Mouse (Mus musculus) stomach, embryonic 16.5 days (tissue): ENCODE results near the gene Cdv3. TPM values are rescaled to one million over a fixed set of nuclear protein-coding genes. Genes with fewer than 3 reads are reported as not detected.
"Not testable (repeated sequence)": the region's sequence is repeated elsewhere in the genome, so short reads cannot be mapped to it uniquely, and the experiment has no call there.

Experiments used
- ATAC-seq: fragments of 200-750 bp; cut with Nextera tagmentation; 2 replicates; pipeline ENCODE4 v1.8.0; 2017; ENCODE audit warnings: moderate number of reproducible peaks, moderate TSS enrichment; ENCODE audit not compliant: insufficient read depth, low FRiP score
- H3K27ac ChIP-seq: fragments of 300-500 bp; sonication (generic); 2 replicates; pipeline ENCODE4 v1.5.1; 2014; ENCODE audit warnings: low read length
- H3K27me3 ChIP-seq: fragments of 300-500 bp; sonication (generic); 2 replicates; pipeline ENCODE4 v1.6.1; 2014; ENCODE audit warnings: low read length, control low read depth, mixed read lengths; ENCODE audit not compliant: control insufficient read depth, insufficient read depth
- H3K36me3 ChIP-seq: fragments of 300-500 bp; sonication (generic); 2 replicates; pipeline ENCODE4 v1.6.1; 2014; ENCODE audit warnings: low read length; ENCODE audit not compliant: control insufficient read depth, insufficient read depth
- H3K4me1 ChIP-seq: fragments of 300-500 bp; sonication (generic); 2 replicates; pipeline ENCODE4 v1.6.1; 2014; ENCODE audit warnings: low read length, control low read depth, mixed read lengths; ENCODE audit not compliant: control insufficient read depth, insufficient read depth
- H3K4me2 ChIP-seq: fragments of 300-500 bp; sonication (generic); 2 replicates; pipeline ENCODE4 v1.6.1; 2014; ENCODE audit warnings: low read depth, low read length, mixed read lengths
- H3K4me3 ChIP-seq: fragments of 300-500 bp; sonication (generic); replicated peaks from 2 replicates; pipeline ENCODE4 v1.5.1; 2014; ENCODE audit warnings: mild to moderate bottlenecking, low read length
- H3K9ac ChIP-seq: fragments of 300-500 bp; sonication (generic); 2 replicates; pipeline ENCODE4 v1.6.1; 2014; ENCODE audit warnings: low read length
- H3K9me3 ChIP-seq: fragments of 300-500 bp; sonication (generic); replicated peaks from 2 replicates; pipeline ENCODE4 v1.6.1; 2016; ENCODE audit warnings: low read length, control low read depth; ENCODE audit not compliant: control insufficient read depth
- WGBS: fragments of 180-500 bp; shearing (Covaris S2); extraction: QIAGEN DNeasy Blood & Tissue Kit; methylation state at CpG from one replicate; pipeline ENCODE4 v1.1.7; 2014; 5-methylcytosine and 5-hydroxymethylcytosine counted together
- polyA plus RNA-seq: library from polyadenylated mRNA; unstranded; fragments of >200 nt; fragmentation: Nextera tagmentation; extraction: Ambion mirVana; gene quantifications from 2 replicates; pipeline ENCODE4 v1.2.1, GENCODE M21; 2015

Gene Cdv3
- polyA plus RNA-seq, 1 experiment from 2014 or later: 80.8 TPM

DNA sequence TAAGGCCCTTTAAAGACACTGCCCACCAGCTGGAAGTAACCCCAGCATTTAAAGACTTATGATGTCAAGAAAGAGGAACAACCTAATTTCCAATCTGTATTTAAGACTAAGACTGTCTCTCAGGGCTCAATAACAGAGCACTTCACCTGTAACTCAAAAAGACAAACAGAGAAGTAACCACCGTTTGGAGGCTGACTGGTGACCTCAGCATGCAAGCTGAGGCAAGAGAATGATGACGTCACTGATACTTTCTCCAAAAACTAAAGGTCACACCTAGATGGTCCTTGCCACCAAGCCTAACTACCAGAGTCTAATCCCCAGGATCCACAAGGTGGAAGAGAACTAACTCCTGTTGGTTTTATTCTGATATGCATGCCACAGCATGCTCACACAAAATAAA, 5.0 kb downstream of the Cdv3 start:
- H3K4me2 ChIP-seq: no peak overlapping the region
- 62% methylated on average over 2 of the region's 2 CpGs for WGBS
- peaks cover 13% of the 10 kb centered on the region for H3K4me1 ChIP-seq
- no peak overlapping the region for H3K4me3 ChIP-seq
- H3K9ac ChIP-seq: no peak overlapping the region
- peaks cover 5% of the 10 kb centered on the region; the same call in 1 of the 2 replicates for H3K36me3 ChIP-seq
- no peaks in the 10 kb centered on the region for H3K9me3 ChIP-seq
- no peak for ATAC-seq
- no peak overlapping the region for H3K27ac ChIP-seq
- H3K27me3 ChIP-seq: no peaks in the 10 kb centered on the region

DNA sequence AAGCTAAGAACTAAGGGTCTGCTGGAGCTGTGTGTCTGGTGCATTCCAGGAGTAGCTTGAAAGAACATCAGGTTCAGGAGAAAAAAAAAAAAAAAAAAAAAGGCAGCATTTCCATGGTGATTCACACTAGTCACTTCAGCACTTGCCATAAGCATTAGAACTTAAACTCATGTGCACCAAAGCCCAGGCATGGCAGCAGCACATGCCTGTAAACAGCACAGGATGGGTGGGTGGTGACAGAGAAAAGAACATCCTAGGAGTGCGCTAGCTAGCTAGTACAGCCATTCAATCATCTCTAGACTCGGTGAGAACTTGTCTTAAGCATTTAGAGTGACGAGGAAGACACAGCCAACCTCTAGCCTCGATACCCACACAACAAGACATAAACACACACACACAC, 7.1 kb downstream of the Cdv3 start:
- ATAC-seq: no peak
- Histone ChIP-seq H3K36me3 (peaks cover 5% of the 10 kb centered on the region; the same call in 1 of the 2 replicates), H3K4me1 (peaks cover 10% of the 10 kb centered on the region), H3K4me2 (no peak overlapping the region), H3K27ac (no peak overlapping the region), H3K4me3 (no peak overlapping the region), H3K9me3 (no peaks in the 10 kb centered on the region), H3K9ac (no peak overlapping the region), H3K27me3 (no peaks in the 10 kb centered on the region)
- 84% methylated on average over 4 of the region's 4 CpGs for WGBS

DNA sequence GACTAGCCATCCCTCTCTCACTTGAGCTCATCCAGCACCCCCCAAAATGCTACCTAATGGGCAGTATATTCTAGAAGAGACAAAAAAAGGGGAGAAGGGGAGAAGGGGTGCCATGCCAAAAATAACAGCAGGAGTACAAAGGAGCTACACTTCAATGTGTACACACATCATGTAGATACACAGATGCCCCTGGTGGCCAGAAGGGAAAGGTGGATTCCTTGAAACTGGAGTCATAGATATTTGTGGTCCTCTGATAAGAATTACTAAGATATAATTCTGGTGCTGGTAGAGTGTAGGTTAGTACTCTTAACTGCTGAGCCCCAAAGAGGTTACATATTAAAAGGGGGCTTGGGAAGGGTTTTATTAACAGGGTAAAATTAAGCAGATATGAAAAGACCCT, 7.7 kb downstream of the Cdv3 start:
- Histone ChIP-seq H3K9me3 (no peaks in the 10 kb centered on the region), H3K4me3 (no peak overlapping the region), H3K36me3 (peaks cover 5% of the 10 kb centered on the region; the same call in 1 of the 2 replicates), H3K27me3 (no peaks in the 10 kb centered on the region), H3K4me1 (peaks cover 3% of the 10 kb centered on the region; the same call in 1 of the 2 replicates), H3K27ac (no peak overlapping the region), H3K9ac (no peak overlapping the region), H3K4me2 (no peak overlapping the region)
- no peak for ATAC-seq

DNA sequence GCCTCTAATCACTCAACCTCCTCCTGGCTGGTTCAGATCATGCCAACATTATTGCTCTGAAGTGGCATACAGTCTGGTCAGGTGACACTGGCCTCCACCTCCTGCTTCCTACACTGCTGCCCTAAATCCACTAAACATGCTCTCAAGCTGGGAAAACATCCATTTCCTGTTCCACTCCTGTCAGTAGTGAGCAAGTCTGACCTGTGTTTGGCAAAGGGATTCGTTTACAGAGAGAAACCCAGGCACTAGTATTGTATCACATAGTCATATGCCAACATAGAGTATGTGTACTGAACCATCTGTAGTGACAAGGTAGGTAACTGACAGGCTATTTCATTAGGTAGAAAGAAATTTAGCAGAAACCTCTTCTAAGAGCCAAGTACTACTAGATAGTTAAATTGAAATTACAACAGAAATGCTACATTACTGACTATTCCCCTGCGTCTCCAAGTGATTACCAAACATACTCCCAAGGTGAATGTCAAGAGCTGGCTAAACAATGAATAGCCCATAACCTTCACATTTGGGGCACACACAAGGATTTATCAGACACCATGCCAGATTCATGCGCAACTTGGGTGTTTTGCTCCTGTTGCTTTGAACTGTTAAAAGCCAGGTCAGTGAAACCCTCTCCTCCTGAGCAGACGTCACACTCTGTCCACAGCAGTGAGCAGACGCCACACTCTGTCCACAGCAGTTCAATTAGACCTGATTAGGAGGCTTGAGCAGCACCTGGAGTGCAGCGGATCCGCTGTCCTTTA, 12.0 kb downstream of the Cdv3 start:
- H3K4me2 ChIP-seq, H3K9ac ChIP-seq, H3K27me3 ChIP-seq, H3K4me1 ChIP-seq, H3K9me3 ChIP-seq, H3K4me3 ChIP-seq, H3K27ac ChIP-seq, H3K36me3 ChIP-seq, ATAC-seq: not testable (repeated sequence)
- whole genome bisulfite sequencing: 85% methylated on average over 7 of the region's 7 CpGs

DNA sequence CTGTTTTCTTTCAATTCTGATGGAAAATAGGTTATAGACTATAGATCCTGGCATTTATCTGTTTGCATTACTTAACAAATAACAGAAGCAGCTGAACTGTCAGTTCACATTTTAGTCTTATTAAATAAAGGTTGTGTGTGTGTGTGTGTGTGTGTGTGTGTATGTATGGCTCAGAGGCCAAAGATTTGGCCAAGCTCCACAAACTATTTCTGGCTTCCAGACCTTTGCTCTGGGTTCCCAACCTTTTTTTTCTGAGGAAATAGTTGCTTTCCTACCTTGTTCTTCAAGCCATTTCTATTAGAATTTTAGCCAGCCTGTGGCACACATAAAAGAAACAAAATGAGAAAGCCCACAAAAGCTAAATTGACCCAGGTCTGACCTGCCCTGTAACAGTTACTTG, 16.8 kb downstream of the Cdv3 start:
- H3K4me3 ChIP-seq: no peak overlapping the region
- no peaks in the 10 kb centered on the region for H3K9me3 ChIP-seq
- H3K9ac ChIP-seq: no peak overlapping the region
- ATAC-seq: no peak
- no peaks in the 10 kb centered on the region for H3K27me3 ChIP-seq
- no peaks in the 10 kb centered on the region for H3K36me3 ChIP-seq
- H3K27ac ChIP-seq: no peak overlapping the region
- H3K4me1 ChIP-seq: no peaks in the 10 kb centered on the region
- no peak overlapping the region for H3K4me2 ChIP-seq

DNA sequence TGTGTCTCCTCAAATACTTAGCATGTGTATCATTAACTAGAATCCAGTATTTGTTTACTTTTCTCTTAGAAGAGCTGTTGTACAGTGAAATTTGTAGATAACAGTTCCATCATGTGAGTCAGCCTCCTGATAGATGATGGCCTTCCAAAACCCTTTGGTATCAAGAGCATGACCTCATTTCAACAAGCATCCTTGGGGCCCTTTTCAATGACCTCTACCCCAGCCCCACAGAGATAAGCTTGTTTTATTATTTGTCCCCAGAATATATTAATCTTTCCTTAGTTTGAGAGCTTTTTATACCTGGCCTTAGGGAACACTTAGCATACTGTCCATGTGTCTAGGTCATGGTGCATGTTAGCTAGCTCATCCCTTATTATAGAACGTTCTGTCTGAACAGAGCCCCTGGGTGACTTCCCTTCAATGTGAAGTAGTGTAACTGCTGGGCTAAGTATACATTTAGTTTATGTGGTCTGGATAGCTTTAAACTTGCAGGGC, 17.6 kb downstream of the Cdv3 start:
- H3K27me3 ChIP-seq: no peaks in the 10 kb centered on the region
- ATAC-seq: no peak
- H3K4me2 ChIP-seq: no peak overlapping the region
- no peak overlapping the region for H3K4me3 ChIP-seq
- no peaks in the 10 kb centered on the region for H3K9me3 ChIP-seq
- no peaks in the 10 kb centered on the region for H3K4me1 ChIP-seq
- no peak overlapping the region for H3K27ac ChIP-seq
- H3K9ac ChIP-seq: no peak overlapping the region
- 0 out of 2 replicates have a peak, but pooled peaks cover 3% of the 10 kb centered on the region for H3K36me3 ChIP-seq
- 59% methylated on average over 1 of the region's 1 CpGs for WGBS

DNA sequence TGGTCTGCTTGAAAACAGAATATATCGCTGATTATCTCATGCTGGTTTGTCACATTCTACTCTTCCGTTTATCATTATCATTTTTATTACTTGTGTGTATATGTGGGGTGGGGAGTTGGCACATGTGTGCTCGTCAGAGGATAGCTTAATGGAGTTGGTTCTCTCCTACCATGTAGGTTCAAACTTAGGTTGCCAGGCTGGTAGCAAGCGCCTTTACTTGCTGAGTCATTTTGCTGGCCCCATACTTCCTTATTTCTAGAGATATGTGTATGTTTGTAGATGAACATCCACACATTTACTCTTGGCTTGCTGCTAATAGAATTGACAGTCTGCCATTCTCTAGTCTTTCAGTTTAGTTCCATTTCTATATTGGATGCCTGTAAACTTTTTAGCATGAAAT, 18.6 kb downstream of the Cdv3 start:
- H3K4me2 ChIP-seq: no peak overlapping the region
- no peak for ATAC-seq
- H3K4me3 ChIP-seq: no peak overlapping the region
- 83% methylated on average over 4 of the region's 4 CpGs for WGBS
- H3K4me1 ChIP-seq: no peaks in the 10 kb centered on the region
- no peak overlapping the region for H3K27ac ChIP-seq
- no peaks in the 10 kb centered on the region for H3K27me3 ChIP-seq
- no peak overlapping the region for H3K9ac ChIP-seq
- 0 out of 2 replicates have a peak, but pooled peaks cover 3% of the 10 kb centered on the region for H3K36me3 ChIP-seq
- no peaks in the 10 kb centered on the region for H3K9me3 ChIP-seq

DNA sequence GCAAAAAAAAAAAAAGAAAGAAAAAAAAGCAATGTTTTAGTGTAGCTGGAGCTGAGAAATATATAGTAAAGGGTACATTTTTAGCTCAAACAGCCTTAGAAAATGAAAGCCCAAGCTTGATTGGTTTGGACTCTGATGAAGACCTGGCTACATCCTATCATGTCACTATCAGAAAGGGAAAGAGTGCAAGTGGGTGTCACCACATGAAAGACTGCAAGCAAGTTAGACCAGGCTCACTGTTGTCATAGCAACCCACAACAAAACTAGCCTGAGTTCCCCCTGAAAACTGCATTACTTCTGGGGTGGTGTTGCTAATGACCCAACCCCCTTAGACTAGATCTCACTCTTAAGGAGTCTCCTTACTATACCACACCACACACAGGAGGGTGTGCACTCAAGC, 28.7 kb downstream of the Cdv3 start:
- Histone ChIP-seq H3K9ac (no peak overlapping the region), H3K4me3 (no peak overlapping the region), H3K36me3 (peaks cover 40% of the 10 kb centered on the region), H3K27ac (no peak overlapping the region), H3K27me3 (no peaks in the 10 kb centered on the region), H3K4me1 (no peaks in the 10 kb centered on the region), H3K9me3 (no peaks in the 10 kb centered on the region), H3K4me2 (no peak overlapping the region)
- ATAC-seq: no peak

DNA sequence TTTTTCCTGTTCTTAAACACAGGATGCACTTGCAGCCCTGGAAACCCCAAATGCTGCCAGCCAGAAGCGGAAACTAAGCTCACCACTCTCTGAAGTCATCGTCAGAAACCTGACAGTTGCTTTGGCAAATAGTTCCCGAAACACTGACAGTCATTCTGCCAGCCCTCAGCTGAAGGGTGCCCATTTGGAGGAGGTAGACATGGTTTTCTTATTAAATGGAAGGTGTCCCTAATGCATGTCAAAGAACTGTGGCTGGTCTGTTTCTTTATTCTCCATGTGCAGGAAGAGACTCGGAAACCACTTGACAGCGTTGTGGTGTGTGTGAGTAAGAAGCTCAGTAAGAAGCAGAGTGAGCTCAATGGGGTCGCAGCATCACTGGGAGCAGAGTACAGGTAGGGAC, 33.0 kb downstream of the Cdv3 start:
- Histone ChIP-seq H3K36me3 (peaks cover 31% of the 10 kb centered on the region), H3K9ac (no peak overlapping the region), H3K9me3 (no peaks in the 10 kb centered on the region), H3K4me3 (no peak overlapping the region), H3K4me2 (no peak overlapping the region), H3K27me3 (no peaks in the 10 kb centered on the region), H3K27ac (no peak overlapping the region), H3K4me1 (no peaks in the 10 kb centered on the region)
- WGBS: 92% methylated on average over 6 of the region's 6 CpGs
- ATAC-seq: no peak
